Mouse (Mus musculus): ENCODE measurements around the gene Tcea3. TPM values are rescaled to one million over a fixed set of nuclear protein-coding genes. Genes with fewer than 3 reads are reported as not detected.

Gene Tcea3
- polyA plus RNA-seq, 1 experiment: 0.88 TPM

- no peak for TF ChIP-seq POLR2A (IDR thresholded peaks at IDR 0.05; ENCODE audit: low read depth, low read length)
- no peak for TF ChIP-seq CTCF (IDR thresholded peaks at IDR 0.05; ENCODE audit: extremely low read depth, insufficient read depth, insufficient read length, insufficient replicate concordance)
- H3K27me3 ChIP-seq (ENCODE audit: control insufficient read depth, insufficient read depth, low read length): peaks cover 7% of the 10 kb centered on the region; the same call in 1 of the 2 replicates
- H3K36me3 ChIP-seq (ENCODE audit: control insufficient read depth, insufficient read depth, low read length): no peaks in the 10 kb centered on the region
- DNase-seq (ENCODE audit: low read depth in 1 of 2, low spot score in 2 of 2): no peak
- 38% methylated on average over 13 of the region's 13 CpGs for WGBS
- no peak overlapping the region for H3K4me3 ChIP-seq (ENCODE audit: extremely low read depth, insufficient read depth, insufficient read length)
- no peak overlapping the region for H3K27ac ChIP-seq (ENCODE audit: insufficient read depth, low read length)
- H3K4me1 ChIP-seq (ENCODE audit: control insufficient read depth, insufficient read depth, insufficient read length): no peaks in the 10 kb centered on the region; the same call in 1 of the 2 replicates
Measured at GRCm38 (mm10) chr4:136238669-136239068, 8.9 kb upstream of the Tcea3 start.

GRCm38 (mm10) chr4:136239111-136239510, 8.4 kb upstream of the Tcea3 start:
- 62% methylated on average over 9 of the region's 9 CpGs for WGBS
- H3K4me3 ChIP-seq (ENCODE audit: extremely low read depth, insufficient read depth, insufficient read length): no peak overlapping the region
- H3K27me3 ChIP-seq (ENCODE audit: control insufficient read depth, insufficient read depth, low read length): peaks cover 7% of the 10 kb centered on the region; the same call in 1 of the 2 replicates
- no peaks in the 10 kb centered on the region for H3K36me3 ChIP-seq (ENCODE audit: control insufficient read depth, insufficient read depth, low read length)
- H3K27ac ChIP-seq (ENCODE audit: insufficient read depth, low read length): no peak overlapping the region
- H3K4me1 ChIP-seq (ENCODE audit: control insufficient read depth, insufficient read depth, insufficient read length): no peaks in the 10 kb centered on the region; the same call in 1 of the 2 replicates
- DNase-seq (ENCODE audit: low read depth in 1 of 2, low spot score in 2 of 2): no peak
- TF ChIP-seq CTCF (IDR thresholded peaks at IDR 0.05; ENCODE audit: extremely low read depth, insufficient read depth, insufficient read length, insufficient replicate concordance) (no peak), POLR2A (IDR thresholded peaks at IDR 0.05; ENCODE audit: low read depth, low read length) (no peak)

GRCm38 (mm10) chr4:136239622-136240021, 7.9 kb upstream of the Tcea3 start:
- no peak overlapping the region for H3K27ac ChIP-seq (ENCODE audit: insufficient read depth, low read length)
- H3K4me3 ChIP-seq (ENCODE audit: extremely low read depth, insufficient read depth, insufficient read length): no peak overlapping the region
- 7% methylated on average over 8 of the region's 8 CpGs for WGBS
- TF ChIP-seq CTCF (IDR thresholded peaks at IDR 0.05; ENCODE audit: extremely low read depth, insufficient read depth, insufficient read length, insufficient replicate concordance): peak; percentile 66; the same call in 1 of the 2 replicates
- TF ChIP-seq POLR2A (IDR thresholded peaks at IDR 0.05; ENCODE audit: low read depth, low read length): no peak
- DNase-seq (ENCODE audit: low read depth in 1 of 2, low spot score in 2 of 2): peak; percentile 45 to 80
- H3K36me3 ChIP-seq (ENCODE audit: control insufficient read depth, insufficient read depth, low read length): no peaks in the 10 kb centered on the region
- no peaks in the 10 kb centered on the region; the same call in 1 of the 2 replicates for H3K4me1 ChIP-seq (ENCODE audit: control insufficient read depth, insufficient read depth, insufficient read length)
- peaks cover 7% of the 10 kb centered on the region; the same call in 1 of the 2 replicates for H3K27me3 ChIP-seq (ENCODE audit: control insufficient read depth, insufficient read depth, low read length)

DNA sequence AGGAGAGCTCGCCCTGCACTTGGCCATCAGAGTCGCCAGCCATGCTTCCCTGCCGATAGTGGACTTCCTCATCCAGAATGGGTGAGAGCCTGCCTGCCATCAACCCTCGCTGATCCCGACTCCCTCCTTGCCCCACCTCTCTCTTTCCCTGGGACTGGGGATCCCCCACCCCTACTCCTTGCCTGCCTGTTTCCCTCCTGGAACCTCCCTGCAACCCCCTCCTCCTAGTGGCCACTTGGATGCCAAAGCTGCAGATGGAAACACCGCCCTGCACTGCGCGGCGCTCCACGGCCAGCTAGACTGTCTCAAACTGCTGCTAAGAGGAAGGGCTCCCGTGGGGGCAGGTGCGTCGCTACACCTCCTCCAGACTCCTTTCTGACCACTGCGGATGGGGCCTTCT, 7.4 kb upstream of the Tcea3 start:
- H3K4me1 ChIP-seq (ENCODE audit: control insufficient read depth, insufficient read depth, insufficient read length): no peaks in the 10 kb centered on the region; the same call in 1 of the 2 replicates
- TF ChIP-seq POLR2A (IDR thresholded peaks at IDR 0.05; ENCODE audit: low read depth, low read length): no peak
- no peak for TF ChIP-seq CTCF (IDR thresholded peaks at IDR 0.05; ENCODE audit: extremely low read depth, insufficient read depth, insufficient read length, insufficient replicate concordance)
- no peak for DNase-seq (ENCODE audit: low read depth in 1 of 2, low spot score in 2 of 2)
- no peak overlapping the region for H3K4me3 ChIP-seq (ENCODE audit: extremely low read depth, insufficient read depth, insufficient read length)
- no peaks in the 10 kb centered on the region for H3K36me3 ChIP-seq (ENCODE audit: control insufficient read depth, insufficient read depth, low read length)
- WGBS: 58% methylated on average over 14 of the region's 14 CpGs
- no peak overlapping the region for H3K27ac ChIP-seq (ENCODE audit: insufficient read depth, low read length)
- peaks cover 7% of the 10 kb centered on the region; the same call in 1 of the 2 replicates for H3K27me3 ChIP-seq (ENCODE audit: control insufficient read depth, insufficient read depth, low read length)

DNA sequence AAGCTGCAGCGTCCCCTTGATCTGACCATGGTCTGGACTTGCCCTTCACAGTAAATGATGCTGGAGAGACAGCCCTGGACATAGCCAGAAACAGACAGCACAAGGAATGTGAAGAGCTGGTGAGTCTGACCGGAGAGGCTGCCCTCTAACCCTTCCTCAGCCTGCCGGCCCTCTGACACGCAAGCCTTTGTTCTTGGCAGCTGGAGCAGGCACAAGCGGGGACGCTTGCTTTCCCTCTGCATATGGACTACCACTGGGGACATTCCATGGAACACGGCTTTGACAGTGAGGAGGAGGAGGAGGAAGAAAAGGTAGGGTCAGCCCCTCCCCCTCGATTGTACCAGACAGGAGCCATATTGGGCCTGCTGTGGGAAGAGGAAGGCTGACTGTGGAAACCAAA, 6.6 kb upstream of the Tcea3 start:
- H3K4me1 ChIP-seq (ENCODE audit: control insufficient read depth, insufficient read depth, insufficient read length): no peaks in the 10 kb centered on the region; the same call in 1 of the 2 replicates
- no peaks in the 10 kb centered on the region for H3K36me3 ChIP-seq (ENCODE audit: control insufficient read depth, insufficient read depth, low read length)
- H3K4me3 ChIP-seq (ENCODE audit: extremely low read depth, insufficient read depth, insufficient read length): no peak overlapping the region
- 82% methylated on average over 8 of the region's 8 CpGs for WGBS
- no peak overlapping the region for H3K27ac ChIP-seq (ENCODE audit: insufficient read depth, low read length)
- no peak for DNase-seq (ENCODE audit: low read depth in 1 of 2, low spot score in 2 of 2)
- TF ChIP-seq CTCF (IDR thresholded peaks at IDR 0.05; ENCODE audit: extremely low read depth, insufficient read depth, insufficient read length, insufficient replicate concordance) (no peak), POLR2A (IDR thresholded peaks at IDR 0.05; ENCODE audit: low read depth, low read length) (no peak)
- peaks cover 9% of the 10 kb centered on the region for H3K27me3 ChIP-seq (ENCODE audit: control insufficient read depth, insufficient read depth, low read length)

- WGBS: 46% methylated on average over 8 of the region's 8 CpGs
- Histone ChIP-seq H3K27ac (ENCODE audit: insufficient read depth, low read length) (no peak overlapping the region), H3K27me3 (ENCODE audit: control insufficient read depth, insufficient read depth, low read length) (peaks cover 13% of the 10 kb centered on the region), H3K4me3 (ENCODE audit: extremely low read depth, insufficient read depth, insufficient read length) (no peak overlapping the region), H3K36me3 (ENCODE audit: control insufficient read depth, insufficient read depth, low read length) (no peaks in the 10 kb centered on the region), H3K4me1 (ENCODE audit: control insufficient read depth, insufficient read depth, insufficient read length) (no peaks in the 10 kb centered on the region; the same call in 1 of the 2 replicates)
- TF ChIP-seq POLR2A (IDR thresholded peaks at IDR 0.05; ENCODE audit: low read depth, low read length) (no peak), CTCF (IDR thresholded peaks at IDR 0.05; ENCODE audit: extremely low read depth, insufficient read depth, insufficient read length, insufficient replicate concordance) (no peak)
- DNase-seq (ENCODE audit: low read depth in 1 of 2, low spot score in 2 of 2): no peak
Measured at GRCm38 (mm10) chr4:136242065-136242703, 5.3 kb upstream of the Tcea3 start.

DNA sequence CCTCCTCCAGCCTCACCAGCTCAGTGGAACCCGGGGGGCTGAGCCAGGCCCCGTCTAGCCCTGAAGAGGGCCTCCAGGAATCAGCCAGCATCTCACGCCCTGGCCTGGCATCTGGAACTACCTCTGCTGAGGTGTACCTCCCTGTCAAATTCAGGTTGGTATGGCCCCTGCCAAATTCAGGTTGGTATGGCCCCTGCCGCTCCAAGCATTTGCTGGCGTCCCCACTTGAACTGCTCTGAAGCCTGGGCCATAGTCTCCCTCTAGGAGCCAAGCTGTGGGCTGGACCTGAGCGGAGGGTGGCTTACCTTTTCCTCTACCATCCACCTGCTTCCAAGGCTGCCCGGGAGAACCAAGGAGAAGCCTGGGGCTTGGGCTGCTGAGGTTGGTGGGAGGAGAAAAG, 4.8 kb upstream of the Tcea3 start:
- H3K27me3 ChIP-seq (ENCODE audit: control insufficient read depth, insufficient read depth, low read length): peaks cover 16% of the 10 kb centered on the region
- TF ChIP-seq CTCF (IDR thresholded peaks at IDR 0.05; ENCODE audit: extremely low read depth, insufficient read depth, insufficient read length, insufficient replicate concordance) (no peak), POLR2A (IDR thresholded peaks at IDR 0.05; ENCODE audit: low read depth, low read length) (no peak)
- no peak for DNase-seq (ENCODE audit: low read depth in 1 of 2, low spot score in 2 of 2)
- H3K36me3 ChIP-seq (ENCODE audit: control insufficient read depth, insufficient read depth, low read length): no peaks in the 10 kb centered on the region
- WGBS: 78% methylated on average over 7 of the region's 7 CpGs
- H3K4me1 ChIP-seq (ENCODE audit: control insufficient read depth, insufficient read depth, insufficient read length): peaks cover 2% of the 10 kb centered on the region
- no peak overlapping the region for H3K27ac ChIP-seq (ENCODE audit: insufficient read depth, low read length)
- no peak overlapping the region for H3K4me3 ChIP-seq (ENCODE audit: extremely low read depth, insufficient read depth, insufficient read length)

Data from spleen, adult 2 months (tissue).